16 mouse cellular contexts compared by ENCODE assay signal in the genomic region with DNA sequence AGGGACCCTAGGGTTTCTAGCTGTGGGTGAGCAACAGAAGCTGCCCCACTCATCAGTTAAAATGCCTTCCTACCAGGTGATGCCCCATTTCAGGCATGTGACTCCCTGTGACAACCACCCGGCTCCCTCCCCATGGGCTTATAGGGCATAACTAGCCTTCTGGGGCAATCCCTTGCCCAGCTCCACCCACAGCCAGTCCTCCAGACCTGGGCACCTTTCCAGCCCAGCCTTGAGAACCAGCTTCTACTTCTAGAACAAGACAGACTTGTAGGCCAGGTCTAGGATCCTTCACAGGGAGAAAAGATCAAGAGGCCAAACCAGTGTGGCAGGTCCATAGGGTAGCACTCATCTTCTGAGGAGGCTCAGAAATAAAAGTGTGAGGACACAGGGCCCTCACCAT. TPM values are rescaled to one million over a fixed set of nuclear protein-coding genes. Genes with fewer than 3 reads are reported as not detected.
DNase-seq lines count a peak whose midpoint lies in the region; ATAC-seq lines count a peak whose summit lies in the region.
"Had no signal": no experiment of that assay in that cellular context is flagged by ENCODE, and none has a peak within 500 bp of the region (broad histone marks: within the 10 kb centered on the region; RNA-seq: fewer than 3 reads in every experiment).

No protein-coding gene starts in this region.

- no peaks in the 10 kb centered on the region for H3K27me3 ChIP-seq in intestine, embryonic 15.5 days (replicated peaks)
- H3K27me3 ChIP-seq in lung, embryonic 16.5 days (ENCODE audit: control insufficient read depth, insufficient read depth, low read depth, low read length) = no peaks in the 10 kb centered on the region
- H3K27me3 ChIP-seq: forebrain, embryonic 13.5 days; liver, embryonic 15.5 days; neural tube, embryonic 15.5 days had no signal

- H3K9me3 ChIP-seq in intestine, embryonic 15.5 days = no peaks in the 10 kb centered on the region
- no peaks in the 10 kb centered on the region for H3K9me3 ChIP-seq in lung, embryonic 16.5 days (ENCODE audit: control insufficient read depth, low read length)
- H3K9me3 ChIP-seq: forebrain, embryonic 13.5 days; liver, embryonic 15.5 days; neural tube, embryonic 15.5 days had no signal

- no peak overlapping the region for H3K4me2 ChIP-seq in intestine, embryonic 15.5 days (replicated peaks)
- H3K4me2 ChIP-seq in lung, embryonic 16.5 days (ENCODE audit: low read depth, low read length) = no peak overlapping the region
- H3K4me2 ChIP-seq: forebrain, embryonic 13.5 days; liver, embryonic 15.5 days; neural tube, embryonic 15.5 days had no signal

- H3K4me3 ChIP-seq in intestine, embryonic 15.5 days (replicated peaks) = no peak overlapping the region
- H3K4me3 ChIP-seq in lung, embryonic 16.5 days (ENCODE audit: low read length) = no peak overlapping the region
- H3K4me3 ChIP-seq: forebrain, embryonic 13.5 days; liver, embryonic 15.5 days; neural tube, embryonic 15.5 days had no signal

- H3K27ac ChIP-seq in intestine, embryonic 15.5 days = 0 out of 2 replicates have a peak overlapping the region, but pooled peaks have one; percentile 15
- peak overlapping the region; percentile 37; the same call in 1 of the 2 replicates for H3K27ac ChIP-seq in lung, embryonic 16.5 days (ENCODE audit: low read length)
- H3K27ac ChIP-seq: forebrain, embryonic 13.5 days; liver, embryonic 15.5 days; neural tube, embryonic 15.5 days had no signal

- no peak for ATAC-seq in intestine, embryonic 15.5 days
- peak; percentile 61 for ATAC-seq in lung, embryonic 16.5 days (ENCODE audit: low read depth)
- ATAC-seq: forebrain, embryonic 13.5 days; midbrain, embryonic 16.5 days had no signal

- H3K4me1 ChIP-seq in intestine, embryonic 15.5 days (replicated peaks) = peaks cover 51% of the 10 kb centered on the region
- peaks cover 10% of the 10 kb centered on the region for H3K4me1 ChIP-seq in lung, embryonic 16.5 days (replicated peaks; ENCODE audit: control insufficient read depth, insufficient read depth, low read length)
- H3K4me1 ChIP-seq: neural tube, embryonic 15.5 days had no signal

- WGBS in intestine, embryonic 15.5 days = 89% methylated on average over 1 of the region's 1 CpGs
- 78% methylated on average over 1 of the region's 1 CpGs for WGBS in lung, embryonic 16.5 days

- peaks cover 3% of the 10 kb centered on the region for H3K36me3 ChIP-seq in intestine, embryonic 15.5 days
- H3K36me3 ChIP-seq in lung, embryonic 16.5 days (ENCODE audit: control insufficient read depth, insufficient read depth, low read length) = no peaks in the 10 kb centered on the region
- H3K36me3 ChIP-seq: liver, embryonic 15.5 days had no signal

- DNase-seq in kidney, adult 11 months = peak; percentile 88
- no peak for DNase-seq in kidney, postnatal 4 days
- peak; percentile 59 for DNase-seq in NIH3T3 (ENCODE audit: low read depth)
- DNase-seq in thymus, postnatal 0 days (ENCODE audit: low spot score) = no peak
- no peak for DNase-seq in layer of hippocampus, postnatal 25 days (ENCODE audit: extremely low spot score in 1 of 2, low spot score in 1 of 2)
- no peak for DNase-seq in right cerebral cortex, adult 18-20 months
- DNase-seq: cerebellum, adult 9-10 months; gastrocnemius, postnatal 14 days; heart, postnatal 10 days had no signal

- no peak overlapping the region for H3K9ac ChIP-seq in intestine, embryonic 15.5 days
- H3K9ac ChIP-seq in lung, embryonic 16.5 days (ENCODE audit: low read length) = no peak overlapping the region
- H3K9ac ChIP-seq: forebrain, embryonic 13.5 days; liver, embryonic 15.5 days; neural tube, embryonic 15.5 days had no signal

RNA-seq across cellular contexts. Expression of a gene that starts 9.1 kb away (rescaled TPM):
- polyA plus RNA-seq in intestine, embryonic 15.5 days (2015; fragmentation: Nextera tagmentation; extraction: Ambion mirVana) = 178 and 182 TPM in 2 replicates
- polyA plus RNA-seq in lung, embryonic 16.5 days (2015; fragmentation: Nextera tagmentation; extraction: Ambion mirVana) = 21.9 and 32.5 TPM in 2 replicates
- polyA plus RNA-seq in thymus, postnatal 0 days (2015; fragmentation: Nextera tagmentation; extraction: Ambion mirVana) = 7.8 and 9.6 TPM in 2 replicates
- under 1 TPM in 1 of 2 experiments, not detected in 1; 0.37 TPM for total RNA-seq in layer of hippocampus, postnatal 25 days (2021)
- total RNA-seq: left cerebral cortex, postnatal 14 days had no signal

RNA-seq across cellular contexts. Expression of a gene that starts 19.2 kb away (rescaled TPM):
- polyA plus RNA-seq in intestine, embryonic 15.5 days (2015; fragmentation: Nextera tagmentation; extraction: Ambion mirVana) = 77.7 and 86.6 TPM in 2 replicates
- polyA plus RNA-seq in lung, embryonic 16.5 days (2015; fragmentation: Nextera tagmentation; extraction: Ambion mirVana) = 126 and 136 TPM in 2 replicates
- 76.4 and 79.3 TPM in 2 replicates for polyA plus RNA-seq in thymus, postnatal 0 days (2015; fragmentation: Nextera tagmentation; extraction: Ambion mirVana)
- 10 to 100 TPM; 43.7 to 50.2 TPM for total RNA-seq in layer of hippocampus, postnatal 25 days (2021)

RNA-seq across cellular contexts. Expression of a gene that starts 24.3 kb away (rescaled TPM):
- 633 and 716 TPM in 2 replicates for polyA plus RNA-seq in intestine, embryonic 15.5 days (2015; fragmentation: Nextera tagmentation; extraction: Ambion mirVana)
- 309 and 317 TPM in 2 replicates for polyA plus RNA-seq in lung, embryonic 16.5 days (2015; fragmentation: Nextera tagmentation; extraction: Ambion mirVana)
- 571 and 608 TPM in 2 replicates for polyA plus RNA-seq in thymus, postnatal 0 days (2015; fragmentation: Nextera tagmentation; extraction: Ambion mirVana)
- 10 to 100 TPM; 17.6 to 19.2 TPM for total RNA-seq in layer of hippocampus, postnatal 25 days (2021)

RNA-seq across cellular contexts. Expression of a gene that starts 25.1 kb away (rescaled TPM):
- 1.9 and 2.2 TPM in 2 replicates for polyA plus RNA-seq in intestine, embryonic 15.5 days (2015; fragmentation: Nextera tagmentation; extraction: Ambion mirVana)
- polyA plus RNA-seq in lung, embryonic 16.5 days (2015; fragmentation: Nextera tagmentation; extraction: Ambion mirVana) = 1.6 and 2.9 TPM in 2 replicates
- polyA plus RNA-seq in thymus, postnatal 0 days (2015; fragmentation: Nextera tagmentation; extraction: Ambion mirVana) = 1.2 and 1.5 TPM in 2 replicates
- total RNA-seq in layer of hippocampus, postnatal 25 days (2021) = 1 to 10 TPM; 2.0 to 2.3 TPM

RNA-seq across cellular contexts. Expression of a gene that starts 31.7 kb away (rescaled TPM):
- 44.3 and 50.7 TPM in 2 replicates for polyA plus RNA-seq in intestine, embryonic 15.5 days (2015; fragmentation: Nextera tagmentation; extraction: Ambion mirVana)
- 157 and 162 TPM in 2 replicates for polyA plus RNA-seq in lung, embryonic 16.5 days (2015; fragmentation: Nextera tagmentation; extraction: Ambion mirVana)
- polyA plus RNA-seq in thymus, postnatal 0 days (2015; fragmentation: Nextera tagmentation; extraction: Ambion mirVana) = 3.1 and 3.4 TPM in 2 replicates
- 10 to 100 TPM; 28.5 to 30.7 TPM for total RNA-seq in layer of hippocampus, postnatal 25 days (2021)

Comparison
In these comparisons a context has a peak if more than half of its experiments do, and no peak if none do; other contexts are left out.
1. DNase-seq: peak in kidney, adult 11 months (single experiment) and NIH3T3 (single experiment); none in kidney, postnatal 4 days (0 of 2), thymus, postnatal 0 days (single experiment), layer of hippocampus, postnatal 25 days (0 of 2) and right cerebral cortex, adult 18-20 months (single experiment).